Mouse (Mus musculus) gastrocnemius, adult 8-10 months (tissue): ENCODE results near the gene Tmppe. TPM values are rescaled to one million over a fixed set of nuclear protein-coding genes. Genes with fewer than 3 reads are reported as not detected.

Source experiments
- DNase-seq, 2 experiments: peaks; one replicate each; pipeline ENCODE4 v3.0.0; 2022; ENCODE audit warnings: low spot score in 2 of 2
- total RNA-seq, 4 experiments: library from RNA; stranded (reverse); gene quantifications; 2 replicates each; pipeline ENCODE4 v1.2.4; 2022

Tmppe gene
- total RNA-seq, 4 experiments from 2014 or later: 1.1 to 1.7 (median 1.4) TPM

- no peak for DNase-seq
Observed at GRCm38 (mm10) chr9:114442225-114442624, 41.3 kb downstream of the Tmppe start.

GRCm38 (mm10) chr9:114442893-114443292 is 42.0 kb downstream of the Tmppe start:
- no peak for DNase-seq

GRCm38 (mm10) chr9:114443351-114443750 is 42.4 kb downstream of the Tmppe start:
- no peak for DNase-seq

GRCm38 (mm10) chr9:114446887-114447286 is 46.0 kb downstream of the Tmppe start:
- no peak for DNase-seq

- no peak for DNase-seq
Observed at GRCm38 (mm10) chr9:114448700-114449099, 47.8 kb downstream of the Tmppe start.

GRCm38 (mm10) chr9:114449120-114449754 is 48.3 kb downstream of the Tmppe start:
- no peak for DNase-seq

- DNase-seq: no peak
Observed at GRCm38 (mm10) chr9:114451615-114452014, 50.7 kb downstream of the Tmppe start.

GRCm38 (mm10) chr9:114452418-114452817 is 51.5 kb downstream of the Tmppe start:
- no peak for DNase-seq

GRCm38 (mm10) chr9:114455420-114455819 is 54.5 kb downstream of the Tmppe start:
- no peak for DNase-seq

Other genes starting within 250 kb of the Tmppe start
- gene Bcl2a1c, start 71.0 kb upstream of the Tmppe start, total RNA-seq: not detected
- gene Crtap, start 10.4 kb upstream of the Tmppe start, total RNA-seq: 1 to 10 TPM; 5.1 to 8.9 (median 6.4) TPM
- gene Glb1, start within 50 bp of the Tmppe start, total RNA-seq: 1 to 10 TPM; 2.7 to 3.4 (median 3.0) TPM
- gene Ccr4, start 103.8 kb downstream of the Tmppe start, total RNA-seq: not detected
- not detected for gene C130032M10Rik, start 114.6 kb downstream of the Tmppe start, total RNA-seq
- gene Trim71, start 163.3 kb downstream of the Tmppe start, total RNA-seq: not detected
- gene Cnot10, start 239.1 kb downstream of the Tmppe start, total RNA-seq: 10 to 100 TPM; 13.6 to 18.4 (median 15.9) TPM